Mouse (Mus musculus): ENCODE results near the gene Cdk7.

Gene Cdk7

DNA sequence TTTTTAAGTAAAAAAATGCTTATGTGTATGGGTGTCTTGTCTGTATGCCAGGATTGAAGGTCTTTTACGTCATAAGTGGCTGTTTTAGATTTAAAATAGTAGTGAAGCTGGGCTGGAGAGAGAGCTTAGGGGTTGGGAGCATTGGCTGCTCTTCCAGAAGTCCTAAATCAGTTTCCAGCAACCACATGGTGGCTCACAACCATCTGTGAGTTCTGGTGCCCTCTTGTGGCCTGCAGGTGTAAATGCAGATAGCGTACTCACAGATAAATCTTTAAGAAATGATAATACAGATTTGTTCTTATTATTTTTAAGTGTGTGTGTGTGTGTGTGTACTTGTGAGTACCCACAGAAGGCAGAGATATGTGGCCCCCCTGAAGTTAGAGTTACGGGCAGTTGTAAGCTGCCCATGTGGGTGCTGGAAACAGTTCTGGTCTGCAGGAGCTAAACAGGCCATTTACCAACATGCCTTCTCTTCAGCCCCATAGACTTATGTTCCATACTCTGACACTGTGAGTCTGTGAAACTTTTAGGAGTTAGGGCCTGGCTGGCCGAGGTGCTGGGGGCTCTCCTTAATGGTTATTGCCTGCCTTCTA, 70.8 kb downstream of the Cdk7 start:
- in situ Hi-C loops (cut with MboI; ENCODE audit: low pct_unique_long_range_greater_than_20kb in 1 of 2, low sequenced_read_pairs in 2 of 2, unreplicated experiment in 1 of 2): no loop called here

- in situ Hi-C loops (cut with MboI; ENCODE audit: low pct_unique_long_range_greater_than_20kb in 1 of 2, low sequenced_read_pairs in 2 of 2, unreplicated experiment in 1 of 2): no loop called here
These were observed 72.6 kb downstream of the Cdk7 start for GRCm38 (mm10) chr13:100658091-100658490.
